Mouse (Mus musculus): Measurements from ENCODE around the gene Igsf11.

Gene Igsf11

GRCm38 (mm10) chr16:38892371-38892770 lies at the start of gene Igsf11:
Gene Igsf11, plus strand, starts transcription at chr16:38892671.
- no peak for DNase-seq (ENCODE audit: low read depth, low spot score)

GRCm38 (mm10) chr16:38858120-38858749 lies 34.2 kb upstream of the Igsf11 start:
- DNase-seq (ENCODE audit: low read depth, low spot score) = no peak

GRCm38 (mm10) chr16:38860548-38860947 lies 31.9 kb upstream of the Igsf11 start:
- DNase-seq (ENCODE audit: low read depth, low spot score) = no peak

GRCm38 (mm10) chr16:38864358-38864757 lies 28.1 kb upstream of the Igsf11 start:
- no peak for DNase-seq (ENCODE audit: low read depth, low spot score)

GRCm38 (mm10) chr16:38873231-38873630 lies 19.2 kb upstream of the Igsf11 start:
- DNase-seq (ENCODE audit: low read depth, low spot score) = no peak

- no peak for DNase-seq (ENCODE audit: low read depth, low spot score)
Observed at GRCm38 (mm10) chr16:38874481-38874880, 18.0 kb upstream of the Igsf11 start.

GRCm38 (mm10) chr16:38898816-38899425 lies 6.5 kb downstream of the Igsf11 start:
- DNase-seq (ENCODE audit: low read depth, low spot score) = no peak

GRCm38 (mm10) chr16:38900024-38900423 lies 7.6 kb downstream of the Igsf11 start:
- no peak for DNase-seq (ENCODE audit: low read depth, low spot score)

- peak; percentile 37 for DNase-seq (ENCODE audit: low read depth, low spot score)
Observed at GRCm38 (mm10) chr16:38902111-38902778, 9.8 kb downstream of the Igsf11 start.

- no peak for DNase-seq (ENCODE audit: low read depth, low spot score)
Observed at GRCm38 (mm10) chr16:38903020-38903419, 10.5 kb downstream of the Igsf11 start.

GRCm38 (mm10) chr16:38904202-38904601 lies 11.7 kb downstream of the Igsf11 start:
- DNase-seq (ENCODE audit: low read depth, low spot score) = no peak

- DNase-seq (ENCODE audit: low read depth, low spot score) = no peak
Observed at GRCm38 (mm10) chr16:38905911-38906310, 13.4 kb downstream of the Igsf11 start.

GRCm38 (mm10) chr16:38908304-38908703 lies 15.8 kb downstream of the Igsf11 start:
- DNase-seq (ENCODE audit: low read depth, low spot score) = no peak

GRCm38 (mm10) chr16:38909506-38909905 lies 17.0 kb downstream of the Igsf11 start:
- no peak for DNase-seq (ENCODE audit: low read depth, low spot score)

- DNase-seq (ENCODE audit: low read depth, low spot score) = no peak
Observed at GRCm38 (mm10) chr16:38910088-38910487, 17.6 kb downstream of the Igsf11 start.

GRCm38 (mm10) chr16:38915451-38915850 lies 23.0 kb downstream of the Igsf11 start:
- no peak for DNase-seq (ENCODE audit: low read depth, low spot score)

- DNase-seq (ENCODE audit: low read depth, low spot score) = no peak
Observed at GRCm38 (mm10) chr16:38916053-38916786, 23.7 kb downstream of the Igsf11 start.

- DNase-seq (ENCODE audit: low read depth, low spot score) = no peak
Observed at GRCm38 (mm10) chr16:38916885-38917284, 24.4 kb downstream of the Igsf11 start.

- no peak for DNase-seq (ENCODE audit: low read depth, low spot score)
Observed at GRCm38 (mm10) chr16:38918121-38918520, 25.6 kb downstream of the Igsf11 start.

- DNase-seq (ENCODE audit: low read depth, low spot score) = no peak
Observed at GRCm38 (mm10) chr16:38920488-38920887, 28.0 kb downstream of the Igsf11 start.

- peak; percentile 51 for DNase-seq (ENCODE audit: low read depth, low spot score)
Observed at GRCm38 (mm10) chr16:38924940-38925339, 32.5 kb downstream of the Igsf11 start.

- no peak for DNase-seq (ENCODE audit: low read depth, low spot score)
Observed at GRCm38 (mm10) chr16:38928760-38929159, 36.3 kb downstream of the Igsf11 start.
